Mouse (Mus musculus) cerebellum, postnatal 14 days (tissue): Measurements from ENCODE around the gene E430018J23Rik.
"Not testable (repeated sequence)": the region's sequence is repeated elsewhere in the genome, so short reads cannot be mapped to it uniquely, and the experiment has no call there.

ENCODE experiments used
- DNase-seq, 2 experiments: peaks; one replicate each; pipeline ENCODE4 v3.0.0; 2021; ENCODE audit warnings: mixed read lengths in 2 of 2

E430018J23Rik gene

GRCm38 (mm10) chr7:127375271-127376245, 17.9 kb downstream of the E430018J23Rik start, which contains the start of gene Zfp747:
Gene Zfp747 (minus strand): TSS chr7:127376050.
- DNase-seq: peak; percentile 95 to 97

GRCm38 (mm10) chr7:127371870-127372269, 21.6 kb downstream of the E430018J23Rik start:
- not testable (repeated sequence) for DNase-seq

- DNase-seq: no peak
These were observed 22.2 kb downstream of the E430018J23Rik start for GRCm38 (mm10) chr7:127371213-127371612.

GRCm38 (mm10) chr7:127366249-127366648, 27.2 kb downstream of the E430018J23Rik start:
- no peak for DNase-seq

- DNase-seq: no peak
These were observed 29.3 kb downstream of the E430018J23Rik start for GRCm38 (mm10) chr7:127364166-127364565.

GRCm38 (mm10) chr7:127363475-127363921, 29.9 kb downstream of the E430018J23Rik start:
- DNase-seq: peak; percentile 73

GRCm38 (mm10) chr7:127362418-127362817, 31.0 kb downstream of the E430018J23Rik start:
- DNase-seq: peak; percentile 31 to 59

GRCm38 (mm10) chr7:127361449-127361848, 32.0 kb downstream of the E430018J23Rik start:
- peak in 1 of 2 experiments; percentile 34 for DNase-seq

- DNase-seq: no peak
These were observed 33.2 kb downstream of the E430018J23Rik start for GRCm38 (mm10) chr7:127360265-127360664.

GRCm38 (mm10) chr7:127358472-127358871, 35.0 kb downstream of the E430018J23Rik start:
- no peak for DNase-seq

- DNase-seq: no peak
These were observed 35.6 kb downstream of the E430018J23Rik start for GRCm38 (mm10) chr7:127357871-127358270.

GRCm38 (mm10) chr7:127355796-127356195, 37.6 kb downstream of the E430018J23Rik start:
- no peak for DNase-seq

GRCm38 (mm10) chr7:127351230-127352004, 42.0 kb downstream of the E430018J23Rik start:
- DNase-seq: no peak

- DNase-seq: peak; percentile 30 to 34
These were observed 46.8 kb downstream of the E430018J23Rik start for GRCm38 (mm10) chr7:127346676-127347075.

GRCm38 (mm10) chr7:127345512-127346325, 47.7 kb downstream of the E430018J23Rik start, which contains the start of gene Zfp768:
Gene Zfp768 (minus strand): TSS chr7:127345589.
- DNase-seq: peak; percentile 98 to 99

- DNase-seq: no peak
These were observed 48.3 kb downstream of the E430018J23Rik start for GRCm38 (mm10) chr7:127345092-127345491.

- peak; percentile 20 to 40 for DNase-seq
These were observed 49.1 kb downstream of the E430018J23Rik start for GRCm38 (mm10) chr7:127344371-127344770.

GRCm38 (mm10) chr7:127343351-127344019, 49.9 kb downstream of the E430018J23Rik start:
- DNase-seq: no peak

- no peak for DNase-seq
These were observed 50.5 kb downstream of the E430018J23Rik start for GRCm38 (mm10) chr7:127342888-127343287.

GRCm38 (mm10) chr7:127342332-127342731, 51.1 kb downstream of the E430018J23Rik start:
- DNase-seq: peak in 1 of 2 experiments; percentile 29

GRCm38 (mm10) chr7:127341861-127342260, 51.6 kb downstream of the E430018J23Rik start:
- DNase-seq: not testable (repeated sequence)
